Mouse (Mus musculus) midbrain, embryonic 10.5 days (tissue): Measurements from ENCODE around the gene 1700029P11Rik. TPM values are rescaled to one million over a fixed set of nuclear protein-coding genes. Genes with fewer than 3 reads are reported as not detected.

Experiments used
- DNase-seq: peaks from one replicate; pipeline ENCODE4 v3.0.0-alpha.2; 2017; ENCODE audit warnings: low spot score
- H3K27ac ChIP-seq: fragments of 300-500 bp; sonication (generic); replicated peaks from 2 replicates; pipeline ENCODE4 v1.5.1; 2016; ENCODE audit warnings: mild to moderate bottlenecking
- H3K27me3 ChIP-seq: fragments of 300-500 bp; sonication (generic); 2 replicates; pipeline ENCODE4 v1.6.1; 2016; ENCODE audit warnings: low read depth, mild to moderate bottlenecking; ENCODE audit not compliant: poor library complexity, severe bottlenecking
- H3K36me3 ChIP-seq: fragments of 300-500 bp; sonication (generic); 2 replicates; pipeline ENCODE4 v1.6.1; 2016; ENCODE audit warnings: mild to moderate bottlenecking, moderate library complexity
- H3K4me1 ChIP-seq: fragments of 300-500 bp; sonication (generic); 2 replicates; pipeline ENCODE4 v1.6.1; 2016
- H3K4me3 ChIP-seq: fragments of 300-500 bp; sonication (generic); 2 replicates; pipeline ENCODE4 v1.5.1; 2016; ENCODE audit warnings: mild to moderate bottlenecking, moderate library complexity
- H3K9me3 ChIP-seq: fragments of 300-500 bp; sonication (generic); replicated peaks from 2 replicates; pipeline ENCODE4 v1.6.1; 2016; ENCODE audit warnings: mild to moderate bottlenecking
- WGBS: fragments of 180-500 bp; shearing (Covaris S2); methylation state at CpG from one replicate; pipeline ENCODE4 v1.1.7; 2016; 5-methylcytosine and 5-hydroxymethylcytosine counted together
- polyA plus RNA-seq: library from polyadenylated mRNA; unstranded; fragments of >200 nt; fragmentation: Nextera tagmentation; extraction: Ambion mirVana; gene quantifications from 2 replicates; pipeline ENCODE4 v1.2.1, GENCODE M21; 2016

The 1700029P11Rik gene
- polyA plus RNA-seq, 1 experiment from 2014 or later, result not detected

DNA sequence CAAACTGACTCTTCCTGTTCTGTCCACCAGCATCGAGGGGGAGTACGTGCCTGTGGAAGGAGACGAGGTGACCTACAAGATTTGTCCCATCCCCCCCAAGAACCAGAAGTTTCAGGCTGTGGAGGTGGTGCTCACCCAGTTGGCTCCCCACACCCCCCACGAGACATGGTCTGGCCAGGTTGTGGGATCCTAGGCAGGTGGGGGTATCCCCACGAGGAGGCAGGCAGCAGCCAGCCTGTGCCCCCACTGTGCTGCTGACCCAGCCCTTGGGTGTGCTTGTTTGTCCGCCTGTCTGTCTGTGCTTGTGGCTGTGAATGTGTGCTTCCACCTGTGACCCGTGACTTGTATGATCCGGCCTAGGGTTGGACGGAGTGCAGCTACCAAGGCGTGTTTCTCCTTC is 31.3 kb upstream of the 1700029P11Rik start:
- H3K4me3 ChIP-seq, result no peak overlapping the region
- peaks cover 33% of the 10 kb centered on the region for H3K36me3 ChIP-seq
- WGBS, result 86% methylated on average over 10 of the region's 10 CpGs
- no peaks in the 10 kb centered on the region for H3K9me3 ChIP-seq
- DNase-seq, result no peak
- no peaks in the 10 kb centered on the region for H3K27me3 ChIP-seq
- peaks cover 11% of the 10 kb centered on the region for H3K4me1 ChIP-seq
- H3K27ac ChIP-seq, result peak overlapping the region; percentile 23; the same call in 1 of the 2 replicates

DNA sequence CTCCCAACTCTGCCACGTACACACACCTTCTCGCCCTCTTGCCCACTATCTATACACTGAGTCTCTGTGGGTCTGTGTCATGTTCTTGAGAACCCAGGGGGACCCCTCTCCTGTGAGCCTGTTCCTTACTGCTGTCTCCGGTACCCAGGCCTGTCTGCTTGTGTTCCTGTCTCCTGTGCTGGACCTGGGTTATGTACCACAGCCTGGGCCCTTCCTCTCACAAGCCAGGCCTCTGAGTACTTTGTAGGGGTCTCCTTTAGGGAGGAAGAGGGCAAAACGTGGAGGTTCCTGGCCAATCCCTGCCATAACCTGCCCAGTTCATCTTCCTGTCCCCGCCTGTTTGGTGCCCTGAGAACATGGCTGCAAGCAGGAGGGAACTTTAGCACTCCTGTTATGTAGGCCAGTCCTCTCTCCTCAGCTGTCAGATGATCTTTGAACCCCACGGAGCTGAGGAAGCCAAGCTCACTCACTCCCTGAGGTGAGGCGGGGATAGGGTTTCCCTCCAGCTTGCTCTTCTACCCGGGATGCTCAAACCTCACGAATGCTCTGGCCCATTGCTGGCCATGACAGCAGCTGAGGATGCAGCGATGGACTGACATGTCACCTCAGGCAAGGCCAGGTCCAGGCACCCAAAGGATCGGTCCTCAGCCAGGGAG is 30.7 kb upstream of the 1700029P11Rik start:
- no peak for DNase-seq
- Histone ChIP-seq H3K4me3 (no peak overlapping the region), H3K9me3 (no peaks in the 10 kb centered on the region), H3K4me1 (peaks cover 10% of the 10 kb centered on the region), H3K27ac (no peak overlapping the region), H3K27me3 (no peaks in the 10 kb centered on the region), H3K36me3 (peaks cover 39% of the 10 kb centered on the region)
- 75% methylated on average over 11 of the region's 11 CpGs for WGBS

DNA sequence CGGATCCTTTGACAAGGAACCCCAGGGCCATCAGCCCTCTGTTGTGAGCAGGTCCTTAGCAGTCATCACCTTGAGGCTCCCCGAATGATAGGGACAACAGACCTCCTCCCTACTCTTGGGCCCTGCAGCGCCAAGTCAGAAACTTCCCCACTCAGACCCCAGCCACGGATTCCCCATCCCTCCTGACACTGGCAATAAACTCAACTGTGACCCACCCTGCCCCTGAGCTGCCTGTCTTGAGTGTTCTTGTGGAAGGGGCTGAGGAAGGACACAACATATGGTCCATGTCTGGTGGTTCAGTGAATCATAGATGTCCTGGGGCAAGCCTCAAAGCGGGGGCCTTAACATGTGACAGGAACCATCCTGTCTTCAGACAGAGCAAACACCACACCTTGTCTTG is 29.6 kb upstream of the 1700029P11Rik start:
- peaks cover 48% of the 10 kb centered on the region for H3K36me3 ChIP-seq
- no peak for DNase-seq
- 85% methylated on average over 5 of the region's 5 CpGs for WGBS
- H3K27me3 ChIP-seq, result no peaks in the 10 kb centered on the region
- H3K9me3 ChIP-seq, result no peaks in the 10 kb centered on the region
- peaks cover 10% of the 10 kb centered on the region for H3K4me1 ChIP-seq
- H3K27ac ChIP-seq, result no peak overlapping the region
- H3K4me3 ChIP-seq, result no peak overlapping the region

DNA sequence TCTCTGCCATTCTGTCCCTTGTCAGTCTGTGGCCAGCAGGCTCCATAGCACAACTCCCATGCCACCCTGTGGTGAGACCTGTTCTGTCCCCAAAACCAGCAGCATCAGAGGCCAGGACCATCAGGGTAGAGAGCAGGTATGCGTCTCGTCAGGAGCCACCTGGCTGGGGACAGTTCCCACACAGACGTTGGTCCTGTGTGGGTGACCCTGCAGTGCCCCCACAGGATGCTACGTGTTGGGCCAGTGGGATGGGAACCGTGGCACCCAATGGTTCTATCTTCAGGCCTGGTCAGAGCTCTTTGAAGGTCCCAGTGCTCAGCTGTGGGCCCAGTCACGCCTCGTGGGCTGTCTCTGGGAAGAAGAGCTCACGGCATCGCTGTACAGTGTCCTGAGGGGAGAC is 29.2 kb upstream of the 1700029P11Rik start:
- Histone ChIP-seq H3K27ac (no peak overlapping the region), H3K27me3 (no peaks in the 10 kb centered on the region), H3K36me3 (peaks cover 51% of the 10 kb centered on the region), H3K9me3 (no peaks in the 10 kb centered on the region), H3K4me3 (no peak overlapping the region), H3K4me1 (peaks cover 10% of the 10 kb centered on the region)
- DNase-seq, result no peak
- 87% methylated on average over 9 of the region's 9 CpGs for WGBS

DNA sequence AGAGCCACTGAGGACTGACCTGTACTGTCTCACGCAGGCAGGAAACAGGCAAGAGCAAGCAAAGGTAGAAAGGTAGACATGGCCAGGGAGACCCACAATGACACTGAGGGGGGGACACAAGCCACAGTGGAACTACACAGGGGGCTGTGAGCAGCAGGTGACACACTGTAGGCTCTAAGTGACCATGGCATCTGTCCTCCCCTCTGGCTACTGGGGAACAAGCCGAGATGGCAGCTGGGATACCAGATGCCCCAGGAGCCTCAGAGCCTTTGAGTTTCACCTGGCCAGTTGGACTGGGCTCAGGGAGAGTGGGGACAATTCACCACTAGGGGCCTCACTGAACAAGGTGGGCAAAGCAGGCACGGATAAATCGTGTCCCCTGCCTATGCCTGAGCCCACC is 28.0 kb upstream of the 1700029P11Rik start:
- H3K27me3 ChIP-seq, result no peaks in the 10 kb centered on the region
- no peak overlapping the region for H3K4me3 ChIP-seq
- no peaks in the 10 kb centered on the region for H3K9me3 ChIP-seq
- DNase-seq, result no peak
- no peak overlapping the region for H3K27ac ChIP-seq
- peaks cover 10% of the 10 kb centered on the region for H3K4me1 ChIP-seq
- peaks cover 46% of the 10 kb centered on the region for H3K36me3 ChIP-seq
- WGBS, result 82% methylated on average over 4 of the region's 4 CpGs

DNA sequence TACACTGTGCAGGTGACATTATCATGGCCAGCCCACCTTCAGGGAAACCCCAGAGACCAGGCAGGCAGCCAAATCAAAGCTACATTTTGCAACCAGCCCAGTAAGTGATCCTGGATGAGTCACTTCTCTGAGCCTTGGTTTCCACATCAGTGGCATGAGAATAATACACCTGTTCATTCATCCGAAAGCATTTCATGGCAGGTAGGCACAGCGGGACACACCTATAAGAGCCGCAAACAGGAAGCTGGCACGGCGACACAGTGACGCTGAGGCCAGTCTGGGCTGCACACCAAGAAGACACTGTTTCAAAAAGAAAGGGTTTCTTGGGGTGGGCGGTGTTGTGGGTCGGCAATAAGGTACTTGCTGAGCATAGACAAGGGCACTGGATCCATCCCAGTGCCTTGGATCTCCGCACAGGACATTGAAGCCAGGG is 26.2 kb upstream of the 1700029P11Rik start:
- no peaks in the 10 kb centered on the region for H3K27me3 ChIP-seq
- peaks cover 46% of the 10 kb centered on the region for H3K36me3 ChIP-seq
- WGBS, result 96% methylated on average over 9 of the region's 9 CpGs
- H3K4me1 ChIP-seq, result peaks cover 3% of the 10 kb centered on the region; the same call in 1 of the 2 replicates
- H3K27ac ChIP-seq, result no peak overlapping the region
- no peaks in the 10 kb centered on the region for H3K9me3 ChIP-seq
- H3K4me3 ChIP-seq, result no peak overlapping the region
- DNase-seq, result no peak

DNA sequence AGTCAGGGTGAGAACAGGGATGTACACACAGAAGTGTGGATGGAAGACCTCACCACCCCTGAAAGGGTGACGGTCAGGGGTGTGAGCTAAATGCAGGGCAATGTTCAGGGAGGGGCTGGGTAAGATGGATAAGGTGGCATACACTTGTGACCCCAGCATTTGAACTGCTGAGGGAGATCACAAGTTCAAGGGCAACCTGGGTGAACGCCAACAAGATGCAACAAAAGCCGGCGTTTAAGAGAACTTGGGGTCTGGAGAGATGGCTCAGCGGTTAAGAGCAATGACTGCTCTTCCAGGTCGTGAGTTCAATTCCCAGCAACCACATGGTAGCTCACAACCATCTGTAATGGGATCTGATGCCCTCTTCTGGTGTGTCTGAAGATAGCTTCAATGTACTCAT is 25.6 kb upstream of the 1700029P11Rik start:
- WGBS, result 94% methylated on average over 6 of the region's 6 CpGs
- Histone ChIP-seq H3K4me1 (peaks cover 9% of the 10 kb centered on the region), H3K27ac (no peak overlapping the region), H3K9me3 (no peaks in the 10 kb centered on the region), H3K36me3 (peaks cover 46% of the 10 kb centered on the region), H3K27me3 (no peaks in the 10 kb centered on the region), H3K4me3 (no peak overlapping the region)
- DNase-seq, result no peak

DNA sequence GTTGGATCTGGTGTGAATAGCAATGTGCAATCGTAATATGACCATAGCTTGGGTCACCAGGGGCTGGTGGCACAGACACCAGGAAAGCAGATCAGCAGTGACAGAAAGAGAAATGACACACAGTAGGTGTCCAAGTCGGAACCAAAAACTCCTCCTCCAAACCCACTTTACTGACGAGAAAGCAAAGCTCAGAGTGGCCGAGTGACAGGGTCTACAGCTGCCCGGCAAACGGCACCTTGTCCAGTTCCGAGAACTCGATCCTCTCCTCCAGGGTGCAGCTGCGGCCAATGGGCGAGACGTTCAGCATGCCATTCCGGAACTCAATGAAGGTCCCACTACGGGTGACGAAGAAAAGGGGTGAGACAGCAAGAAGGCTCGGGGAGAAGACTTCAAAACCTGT is 24.9 kb upstream of the 1700029P11Rik start:
- Histone ChIP-seq H3K27ac (no peak overlapping the region), H3K27me3 (no peaks in the 10 kb centered on the region), H3K4me1 (peaks cover 16% of the 10 kb centered on the region), H3K4me3 (no peak overlapping the region), H3K36me3 (peaks cover 46% of the 10 kb centered on the region), H3K9me3 (no peaks in the 10 kb centered on the region)
- DNase-seq, result no peak
- 92% methylated on average over 15 of the region's 15 CpGs for WGBS

DNA sequence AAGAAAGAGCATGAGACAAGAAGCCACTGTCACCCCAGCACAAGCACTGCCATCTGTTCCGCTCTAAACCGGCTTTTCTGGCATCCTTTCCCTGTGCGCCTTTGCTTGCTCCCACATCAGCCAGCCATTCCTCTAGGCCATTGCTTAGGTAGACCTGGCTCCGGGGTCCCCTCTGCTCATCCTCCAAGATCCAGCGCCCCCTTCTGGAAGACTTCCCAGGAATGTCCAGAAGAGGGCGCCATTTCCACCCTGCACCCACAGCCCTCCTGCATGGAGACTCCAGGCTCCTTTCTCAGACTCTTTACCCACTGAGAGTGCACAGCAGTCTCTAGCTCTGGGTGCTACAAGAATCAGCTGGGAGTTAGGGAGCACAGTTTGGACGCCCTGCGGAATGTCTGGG is 23.9 kb upstream of the 1700029P11Rik start:
- H3K4me1 ChIP-seq, result peaks cover 24% of the 10 kb centered on the region
- DNase-seq, result peak; percentile 50
- no peak overlapping the region for H3K4me3 ChIP-seq
- H3K36me3 ChIP-seq, result peaks cover 37% of the 10 kb centered on the region
- H3K27ac ChIP-seq, result no peak overlapping the region
- WGBS, result 54% methylated on average over 8 of the region's 8 CpGs
- H3K27me3 ChIP-seq, result no peaks in the 10 kb centered on the region
- no peaks in the 10 kb centered on the region for H3K9me3 ChIP-seq

DNA sequence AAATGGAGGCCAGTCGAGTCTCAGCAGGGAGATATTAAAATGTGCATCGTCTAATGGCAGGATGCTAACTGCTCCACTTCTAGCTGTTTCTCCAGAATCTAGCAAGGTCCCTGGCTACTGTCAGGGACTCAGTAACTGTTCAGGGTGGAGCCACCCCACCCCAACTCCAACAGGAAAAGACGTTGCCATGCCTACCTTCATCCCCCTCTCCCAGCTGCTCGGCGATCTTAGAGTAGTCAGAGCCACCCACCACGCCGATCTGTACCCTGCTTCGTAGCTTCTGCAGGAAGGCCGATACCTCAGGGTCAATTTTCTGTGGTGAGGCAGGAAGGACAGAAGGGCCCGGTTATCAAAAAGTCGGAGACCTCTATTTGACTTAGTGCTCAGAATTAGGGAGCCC is 22.7 kb upstream of the 1700029P11Rik start:
- Histone ChIP-seq H3K4me1 (peaks cover 24% of the 10 kb centered on the region), H3K4me3 (no peak overlapping the region), H3K27me3 (no peaks in the 10 kb centered on the region), H3K36me3 (peaks cover 26% of the 10 kb centered on the region), H3K9me3 (no peaks in the 10 kb centered on the region), H3K27ac (no peak overlapping the region)
- no peak for DNase-seq
- WGBS, result 89% methylated on average over 11 of the region's 11 CpGs

DNA sequence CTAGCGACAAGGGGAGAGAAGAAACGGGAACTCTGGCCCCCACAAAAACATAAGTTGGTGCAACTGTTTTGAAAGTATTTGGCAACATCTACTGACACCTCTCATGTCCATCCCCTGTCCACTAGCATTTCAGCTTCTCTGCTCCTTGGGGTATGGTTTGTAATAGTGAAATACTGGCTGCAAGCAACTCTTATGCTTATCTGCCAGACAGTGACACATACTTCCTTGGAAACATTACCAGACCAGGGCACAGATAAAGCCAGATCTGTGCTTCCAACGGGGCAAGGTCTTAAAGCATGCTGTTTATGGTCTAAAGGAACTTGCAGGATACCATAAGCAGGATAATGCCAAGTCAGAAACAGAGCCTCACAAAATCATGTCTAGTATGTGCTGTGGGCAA is 21.4 kb upstream of the 1700029P11Rik start:
- peaks cover 24% of the 10 kb centered on the region for H3K4me1 ChIP-seq
- H3K4me3 ChIP-seq, result no peak overlapping the region
- H3K36me3 ChIP-seq, result peaks cover 23% of the 10 kb centered on the region
- no peaks in the 10 kb centered on the region for H3K27me3 ChIP-seq
- H3K27ac ChIP-seq, result no peak overlapping the region
- no peaks in the 10 kb centered on the region for H3K9me3 ChIP-seq
- DNase-seq, result no peak
- WGBS, result 91% methylated on average over 3 of the region's 3 CpGs

DNA sequence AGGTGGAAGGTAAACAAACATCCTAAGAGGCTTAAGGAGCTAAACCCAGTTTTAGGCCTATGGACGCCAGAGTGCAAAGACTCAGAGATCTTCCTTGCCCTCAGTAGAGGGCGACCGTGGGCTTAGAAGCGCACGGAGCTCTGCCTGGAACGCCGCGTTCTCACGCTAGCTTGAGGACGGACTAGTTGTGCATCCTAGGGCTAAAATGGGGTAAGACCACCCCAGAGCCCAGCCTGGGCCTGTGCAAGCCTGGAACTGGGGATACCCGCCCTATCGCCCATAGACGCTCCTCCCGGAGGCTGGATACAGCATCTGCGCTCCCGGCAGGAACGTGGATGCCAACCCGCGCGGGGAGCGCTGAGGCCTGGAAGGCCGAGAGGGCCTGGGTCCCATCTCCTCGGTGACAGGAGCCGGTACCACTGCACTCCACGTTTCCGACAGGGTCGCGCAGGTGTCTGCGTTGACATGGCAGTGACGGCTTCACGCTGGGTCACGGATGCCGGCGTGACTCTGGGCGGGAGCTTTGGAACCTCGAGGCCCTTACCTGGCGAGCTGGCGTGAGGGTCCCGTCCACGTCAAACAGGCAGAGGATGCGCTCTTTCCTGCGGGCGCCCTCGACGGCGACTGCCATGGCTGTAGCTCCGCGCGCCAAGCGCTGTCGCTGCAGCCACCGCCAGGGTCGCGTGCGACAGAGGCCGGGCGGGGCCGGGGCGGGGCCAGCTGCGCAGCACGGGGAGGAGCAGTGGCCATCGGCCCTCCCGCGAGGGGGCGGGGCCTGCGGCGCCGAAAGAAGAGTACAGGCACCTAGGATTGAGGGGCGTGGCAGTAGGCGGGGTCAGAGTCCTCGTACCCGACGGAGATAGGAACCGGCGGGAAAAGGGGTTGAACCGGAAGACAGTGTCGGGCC is 19.9 kb upstream of the 1700029P11Rik start, which contains the start of gene Pmm1:
Gene Pmm1, minus strand, starts transcription at position 760 of the 907 bp plus-strand sequence.
- DNase-seq, result peak; percentile 99
- H3K4me3 ChIP-seq, result peak within 1 kb of the TSS; percentile 73
- peaks cover 31% of the 10 kb centered on the region for H3K4me1 ChIP-seq
- H3K36me3 ChIP-seq, result peaks cover 8% of the 10 kb centered on the region; the same call in 1 of the 2 replicates
- H3K27me3 ChIP-seq, result no peaks in the 10 kb centered on the region
- H3K9me3 ChIP-seq, result no peaks in the 10 kb centered on the region
- WGBS, result under 1% methylated on average over 77 of the region's 77 CpGs
- H3K27ac ChIP-seq, result peak within 1 kb of the TSS; percentile 86

DNA sequence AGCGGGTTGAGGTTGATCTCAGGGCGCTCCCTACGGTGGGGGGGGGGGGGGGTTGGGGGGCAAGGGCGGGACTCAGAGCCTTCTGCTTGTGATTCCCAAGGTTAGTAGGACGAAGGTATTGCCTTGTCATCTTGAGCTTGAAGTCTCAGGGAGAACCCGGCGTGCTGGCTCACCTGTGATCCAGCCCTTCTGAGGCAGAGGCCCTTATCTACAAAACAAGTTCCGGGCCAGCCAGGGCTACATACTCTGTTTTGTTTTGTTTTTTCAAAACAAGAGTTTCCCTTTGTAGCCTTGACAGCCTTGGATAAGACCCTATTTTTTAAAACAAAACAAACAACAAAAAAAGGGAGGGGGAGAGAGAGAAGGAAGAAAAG is 19.3 kb upstream of the 1700029P11Rik start:
- peak overlapping the region; percentile 73 for H3K4me3 ChIP-seq
- no peak for DNase-seq
- 4% methylated on average over 7 of the region's 8 CpGs for WGBS
- no peaks in the 10 kb centered on the region for H3K27me3 ChIP-seq
- peak overlapping the region; percentile 86 for H3K27ac ChIP-seq
- H3K4me1 ChIP-seq, result peaks cover 31% of the 10 kb centered on the region
- 0 out of 2 replicates have a peak, but pooled peaks cover 4% of the 10 kb centered on the region for H3K36me3 ChIP-seq
- H3K9me3 ChIP-seq, result no peaks in the 10 kb centered on the region
